Mouse (Mus musculus): ENCODE data around the gene Trex1. TPM values are rescaled to one million over a fixed set of nuclear protein-coding genes. Genes with fewer than 3 reads are reported as not detected.

The Trex1 gene
- polyA plus RNA-seq, 1 experiment from 2014 or later = 20.9 TPM

DNA sequence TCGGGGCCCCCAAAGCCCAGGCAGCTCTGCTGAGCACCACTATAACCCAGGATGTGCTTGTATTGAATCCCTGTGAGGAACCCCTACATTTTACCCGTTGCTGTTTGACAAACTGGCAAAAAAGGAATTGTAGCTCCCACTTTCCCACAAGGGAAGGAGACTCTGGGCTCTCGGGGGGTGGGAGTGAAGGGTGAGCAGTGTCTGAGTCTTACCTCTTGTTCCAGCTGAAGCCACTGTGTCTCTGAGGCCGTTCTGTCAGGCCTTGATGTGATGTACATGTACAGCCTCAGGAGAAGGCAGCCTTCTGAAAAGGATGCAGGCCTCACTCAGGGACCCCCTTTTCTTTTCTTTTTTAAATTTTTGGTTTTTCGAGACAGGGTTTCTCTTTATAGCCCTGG is 1.4 kb upstream of the Trex1 start:
- DNase-seq (ENCODE audit: low spot score) = no peak
- no peak for ATAC-seq
- no peak for TF ChIP-seq EP300 (IDR thresholded peaks at IDR 0.05)
- TF ChIP-seq CTCF (IDR thresholded peaks at IDR 0.05) = no peak
- no peak overlapping the region for H3K4me2 ChIP-seq (replicated peaks; ENCODE audit: low read depth, low read length)
- peaks cover 31% of the 10 kb centered on the region for H3K36me3 ChIP-seq (ENCODE audit: insufficient read depth, low read length)
- no peaks in the 10 kb centered on the region for H3K4me1 ChIP-seq (ENCODE audit: insufficient read depth, low read depth, low read length)
- WGBS = 83% methylated on average over 5 of the region's 5 CpGs
- H3K4me3 ChIP-seq (ENCODE audit: low read depth, low read length) = no peak overlapping the region
- no peak overlapping the region for H3K27ac ChIP-seq (ENCODE audit: low read length)
- no peaks in the 10 kb centered on the region for H3K27me3 ChIP-seq (replicated peaks; ENCODE audit: insufficient read depth, low read length)
- no peaks in the 10 kb centered on the region for H3K9me3 ChIP-seq (ENCODE audit: low read length)
- no peak overlapping the region for H3K9ac ChIP-seq (replicated peaks; ENCODE audit: low read depth)

DNA sequence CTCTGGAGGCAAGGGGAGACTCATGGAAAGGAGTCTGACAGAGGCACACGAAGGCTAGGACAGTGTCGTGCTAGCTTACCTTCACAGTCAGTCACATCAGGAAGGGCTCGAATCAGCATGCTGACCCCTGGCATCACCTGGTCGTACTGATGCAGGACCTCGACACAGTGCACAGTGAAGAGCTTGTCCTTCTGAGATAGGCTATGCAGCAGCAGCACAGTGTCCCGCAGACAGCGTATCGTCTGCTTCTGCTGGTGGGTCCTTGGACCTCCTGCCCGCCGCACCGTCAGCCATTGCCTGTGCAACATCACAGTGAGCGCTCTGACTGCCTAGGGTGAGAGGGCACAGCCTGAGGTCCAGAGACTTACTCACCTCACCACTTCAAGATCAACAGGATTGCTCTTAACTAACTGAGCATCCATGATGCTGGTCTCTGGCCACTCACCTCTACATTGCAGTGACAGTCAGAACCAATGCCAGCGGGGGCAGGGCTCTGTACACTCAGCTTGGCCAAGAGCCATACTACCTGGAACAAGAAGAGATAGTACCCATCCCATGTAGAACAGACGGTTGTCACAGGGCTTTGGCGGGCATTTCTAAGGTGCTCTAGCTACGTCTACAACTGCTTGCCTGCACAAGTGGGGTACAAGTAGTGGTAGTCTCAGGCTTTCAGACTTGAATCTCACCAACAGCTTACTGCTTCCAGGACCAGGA is 807 bp upstream of the Trex1 start:
- peaks cover 2% of the 10 kb centered on the region; the same call in 1 of the 2 replicates for H3K4me1 ChIP-seq (ENCODE audit: insufficient read depth, low read depth, low read length)
- no peak overlapping the region for H3K4me3 ChIP-seq (ENCODE audit: low read depth, low read length)
- DNase-seq (ENCODE audit: low spot score) (no peak), ATAC-seq (no peak)
- TF ChIP-seq CTCF (IDR thresholded peaks at IDR 0.05) (no peak), EP300 (IDR thresholded peaks at IDR 0.05) (no peak)
- WGBS = 88% methylated on average over 16 of the region's 16 CpGs
- no peak overlapping the region for H3K4me2 ChIP-seq (replicated peaks; ENCODE audit: low read depth, low read length)
- H3K9me3 ChIP-seq (ENCODE audit: low read length) = no peaks in the 10 kb centered on the region
- H3K9ac ChIP-seq (replicated peaks; ENCODE audit: low read depth) = no peak overlapping the region
- H3K27ac ChIP-seq (ENCODE audit: low read length) = no peak overlapping the region
- H3K27me3 ChIP-seq (replicated peaks; ENCODE audit: insufficient read depth, low read length) = no peaks in the 10 kb centered on the region
- peaks cover 28% of the 10 kb centered on the region for H3K36me3 ChIP-seq (ENCODE audit: insufficient read depth, low read length)

DNA sequence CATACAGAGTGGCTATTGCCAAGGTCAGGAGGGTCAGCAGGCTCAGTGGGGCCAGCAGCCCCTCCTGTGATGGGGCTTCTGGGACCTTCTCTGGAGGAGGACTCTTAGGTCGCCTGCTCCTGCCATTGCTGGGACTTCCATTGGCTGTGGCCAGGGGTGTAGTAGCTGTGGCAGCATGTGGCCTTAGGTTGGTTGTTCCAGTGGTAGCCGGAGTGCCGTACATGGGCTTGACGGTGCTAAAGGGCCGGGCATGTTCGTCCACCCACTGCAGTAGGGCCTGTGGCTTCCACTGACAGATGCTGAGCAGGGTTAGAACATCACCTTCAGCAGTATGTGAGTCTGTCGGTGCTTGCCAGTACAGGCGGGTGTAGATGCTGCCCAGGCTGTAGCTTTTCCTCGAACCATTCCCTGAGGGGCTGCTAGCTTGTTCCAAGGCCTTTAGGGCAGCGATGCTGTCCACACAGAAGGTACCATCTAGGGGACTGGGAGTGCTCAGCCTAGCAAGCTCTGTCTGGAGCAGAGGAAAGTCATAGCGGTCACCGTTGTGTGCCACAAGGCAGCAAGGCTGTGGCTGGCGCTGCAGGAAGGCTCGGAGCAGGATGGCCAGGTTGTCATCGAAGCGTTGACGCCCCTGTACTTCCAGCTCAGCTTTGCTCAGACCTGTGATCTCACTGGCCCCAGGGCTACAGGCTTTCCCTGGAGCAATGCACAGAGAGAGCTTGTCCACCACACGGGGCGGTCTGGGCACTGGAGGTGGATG is 1.3 kb downstream of the Trex1 start:
- 89% methylated on average over 19 of the region's 19 CpGs for WGBS
- Histone ChIP-seq H3K27ac (ENCODE audit: low read length) (peak overlapping the region; percentile 92; the same call in 1 of the 2 replicates), H3K9me3 (ENCODE audit: low read length) (no peaks in the 10 kb centered on the region), H3K4me3 (ENCODE audit: low read depth, low read length) (peak overlapping the region; percentile 33), H3K27me3 (replicated peaks; ENCODE audit: insufficient read depth, low read length) (no peaks in the 10 kb centered on the region), H3K36me3 (ENCODE audit: insufficient read depth, low read length) (peaks cover 15% of the 10 kb centered on the region; the same call in 1 of the 2 replicates), H3K4me2 (replicated peaks; ENCODE audit: low read depth, low read length) (peak overlapping the region; percentile 60), H3K9ac (replicated peaks; ENCODE audit: low read depth) (peak overlapping the region; percentile 55; the same call in 1 of the 2 replicates), H3K4me1 (ENCODE audit: insufficient read depth, low read depth, low read length) (peaks cover 7% of the 10 kb centered on the region; the same call in 1 of the 2 replicates)
- no peak for TF ChIP-seq CTCF (IDR thresholded peaks at IDR 0.05)
- no peak for TF ChIP-seq EP300 (IDR thresholded peaks at IDR 0.05)
- no peak for ATAC-seq
- DNase-seq (ENCODE audit: low spot score) = no peak

DNA sequence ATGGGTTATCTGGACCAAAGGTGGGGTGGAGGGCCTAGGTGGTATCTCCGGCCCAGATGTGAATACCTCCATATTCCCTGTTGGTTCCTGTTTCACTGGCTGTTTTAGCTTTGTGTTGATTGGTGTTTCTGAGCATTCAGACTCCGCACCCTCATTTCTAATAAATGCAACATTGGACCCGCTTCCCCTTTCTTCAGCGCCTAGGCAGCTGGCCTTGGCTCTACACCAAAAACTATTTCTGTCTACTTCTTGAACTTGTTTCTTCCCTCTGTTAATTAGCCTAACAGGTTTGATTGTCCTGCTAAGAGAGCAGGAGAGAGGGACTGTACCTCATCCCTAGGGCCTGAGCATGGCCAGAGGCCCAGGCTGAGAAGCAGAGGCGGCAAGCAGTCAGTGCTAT is 2.0 kb downstream of the Trex1 start:
- 87% methylated on average over 5 of the region's 5 CpGs for WGBS

DNA sequence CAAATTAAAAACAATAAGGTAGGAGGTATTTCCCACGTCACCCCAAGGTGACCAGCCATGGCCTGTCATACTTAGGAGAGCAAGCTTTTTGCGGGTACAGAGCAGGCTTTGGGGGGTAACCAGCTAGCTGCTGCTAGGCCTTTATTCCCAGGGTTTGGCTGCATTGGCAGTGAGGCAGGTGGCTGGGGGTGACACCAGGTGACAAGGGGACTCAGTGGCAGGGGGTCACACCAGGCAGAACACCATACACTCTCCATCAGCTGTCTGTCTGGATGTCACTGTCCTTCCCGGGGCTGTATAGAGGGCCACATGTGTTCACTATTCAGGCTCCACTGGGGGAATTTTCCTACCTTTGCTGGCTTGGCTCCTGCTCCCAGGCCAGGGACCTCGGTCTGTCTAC is 2.6 kb downstream of the Trex1 start:
- TF ChIP-seq CTCF (IDR thresholded peaks at IDR 0.05) (no peak), EP300 (IDR thresholded peaks at IDR 0.05) (no peak)
- DNase-seq (ENCODE audit: low spot score) (no peak), ATAC-seq (no peak)
- 84% methylated on average over 4 of the region's 4 CpGs for whole genome bisulfite sequencing
- Histone ChIP-seq H3K36me3 (ENCODE audit: insufficient read depth, low read length) (peaks cover 23% of the 10 kb centered on the region; the same call in 1 of the 2 replicates), H3K27me3 (replicated peaks; ENCODE audit: insufficient read depth, low read length) (no peaks in the 10 kb centered on the region), H3K27ac (ENCODE audit: low read length) (no peak overlapping the region), H3K4me3 (ENCODE audit: low read depth, low read length) (no peak overlapping the region), H3K9me3 (ENCODE audit: low read length) (no peaks in the 10 kb centered on the region), H3K4me1 (ENCODE audit: insufficient read depth, low read depth, low read length) (peaks cover 7% of the 10 kb centered on the region; the same call in 1 of the 2 replicates), H3K9ac (replicated peaks; ENCODE audit: low read depth) (no peak overlapping the region), H3K4me2 (replicated peaks; ENCODE audit: low read depth, low read length) (no peak overlapping the region)

More for the DNA sequence above, 2.0 kb downstream of the Trex1 start:
- Histone ChIP-seq H3K4me3 (ENCODE audit: low read depth, low read length) (no peak overlapping the region), H3K4me1 (ENCODE audit: insufficient read depth, low read depth, low read length) (peaks cover 7% of the 10 kb centered on the region; the same call in 1 of the 2 replicates), H3K36me3 (ENCODE audit: insufficient read depth, low read length) (peaks cover 18% of the 10 kb centered on the region; the same call in 1 of the 2 replicates), H3K9ac (replicated peaks; ENCODE audit: low read depth) (no peak overlapping the region), H3K27me3 (replicated peaks; ENCODE audit: insufficient read depth, low read length) (no peaks in the 10 kb centered on the region), H3K4me2 (replicated peaks; ENCODE audit: low read depth, low read length) (0 out of 2 replicates have a peak overlapping the region, but pooled peaks have one; percentile 12), H3K27ac (ENCODE audit: low read length) (no peak overlapping the region), H3K9me3 (ENCODE audit: low read length) (no peaks in the 10 kb centered on the region)
- TF ChIP-seq CTCF (IDR thresholded peaks at IDR 0.05) (no peak), EP300 (IDR thresholded peaks at IDR 0.05) (no peak)
- DNase-seq (ENCODE audit: low spot score) = no peak
- ATAC-seq = no peak

DNA sequence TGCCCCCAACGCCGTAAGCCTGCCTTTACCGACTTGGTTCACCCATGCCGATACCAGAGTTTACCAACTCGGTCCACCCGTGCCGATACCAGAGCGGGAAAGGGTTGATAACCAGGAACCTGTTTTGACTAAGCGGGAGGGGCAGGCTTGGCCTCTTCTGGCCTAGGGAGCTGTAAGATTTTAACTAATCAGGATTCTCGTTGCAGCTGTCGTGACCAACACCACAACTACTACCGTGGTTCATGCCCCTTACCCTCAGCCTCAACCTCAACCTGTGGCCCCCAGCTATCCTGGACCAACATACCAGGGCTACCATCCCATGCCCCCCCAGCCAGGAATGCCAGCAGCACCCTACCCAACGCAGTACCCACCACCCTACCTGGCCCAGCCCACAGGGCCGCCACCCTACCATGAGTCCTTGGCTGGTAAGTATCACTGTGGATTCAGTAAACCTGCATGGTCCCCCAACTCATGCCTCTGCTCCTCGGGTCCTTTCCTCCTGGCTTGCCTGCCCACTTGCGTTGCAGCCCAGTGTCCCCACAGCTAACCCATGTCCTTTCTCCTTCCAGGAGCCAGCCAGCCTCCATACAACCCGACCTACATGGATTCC is 3.3 kb downstream of the Trex1 start:
- ATAC-seq (no peak), DNase-seq (ENCODE audit: low spot score) (no peak)
- Histone ChIP-seq H3K4me2 (replicated peaks; ENCODE audit: low read depth, low read length) (no peak overlapping the region), H3K27me3 (replicated peaks; ENCODE audit: insufficient read depth, low read length) (no peaks in the 10 kb centered on the region), H3K36me3 (ENCODE audit: insufficient read depth, low read length) (peaks cover 23% of the 10 kb centered on the region; the same call in 1 of the 2 replicates), H3K27ac (ENCODE audit: low read length) (no peak overlapping the region), H3K4me3 (ENCODE audit: low read depth, low read length) (no peak overlapping the region), H3K9me3 (ENCODE audit: low read length) (no peaks in the 10 kb centered on the region), H3K4me1 (ENCODE audit: insufficient read depth, low read depth, low read length) (peaks cover 7% of the 10 kb centered on the region; the same call in 1 of the 2 replicates), H3K9ac (replicated peaks; ENCODE audit: low read depth) (no peak overlapping the region)
- TF ChIP-seq CTCF (IDR thresholded peaks at IDR 0.05) (no peak), EP300 (IDR thresholded peaks at IDR 0.05) (no peak)
- WGBS = 92% methylated on average over 17 of the region's 17 CpGs
